Mouse (Mus musculus): ENCODE measurements around the gene Fkbp14. TPM values are rescaled to one million over a fixed set of nuclear protein-coding genes. Genes with fewer than 3 reads are reported as not detected.
A peak's percentile ranks its signal among the peaks of the same experiment; 100 is the strongest.

Fkbp14 gene
- polyA plus RNA-seq, 1 experiment from 2014 or later, result 20.7 TPM

DNA sequence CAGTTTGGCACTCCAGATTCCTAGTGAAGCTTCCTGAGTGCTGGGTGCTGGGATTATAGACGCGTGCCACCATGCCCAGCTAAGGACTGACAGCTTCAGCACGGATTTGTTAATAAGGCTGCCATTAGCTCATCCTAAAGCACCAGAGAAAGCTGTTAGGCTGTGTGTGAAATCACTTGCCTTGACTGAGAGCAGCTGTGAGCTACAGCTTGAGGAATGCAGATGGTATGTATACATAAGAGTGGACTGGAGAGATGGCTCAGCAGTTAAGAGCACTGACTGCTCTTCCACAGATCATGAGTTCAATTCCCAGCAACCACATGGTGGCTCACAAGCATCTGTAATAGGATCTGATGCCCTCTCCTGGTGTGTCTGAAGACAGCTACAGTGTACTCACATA, 20.3 kb upstream of the Fkbp14 start:
- no peak for DNase-seq (ENCODE audit: low spot score)
- 82% methylated on average over 3 of the region's 3 CpGs for WGBS
- Histone ChIP-seq H3K4me2 (ENCODE audit: low read depth) (no peak overlapping the region), H3K27ac (ENCODE audit: low read depth, low read length) (no peak overlapping the region), H3K36me3 (ENCODE audit: control insufficient read depth, insufficient read depth, low read length) (peaks cover 2% of the 10 kb centered on the region; the same call in 1 of the 2 replicates), H3K9me3 (ENCODE audit: control insufficient read depth, low read length) (no peaks in the 10 kb centered on the region), H3K4me3 (ENCODE audit: low read depth, low read length) (no peak overlapping the region), H3K27me3 (ENCODE audit: control insufficient read depth, insufficient read depth, low read length) (no peaks in the 10 kb centered on the region), H3K4me1 (ENCODE audit: control insufficient read depth, insufficient read depth, low read length) (no peaks in the 10 kb centered on the region), H3K9ac (ENCODE audit: low read length) (no peak overlapping the region)
- ATAC-seq (ENCODE audit: insufficient read depth, low FRiP score, low TSS enrichment), result no peak

DNA sequence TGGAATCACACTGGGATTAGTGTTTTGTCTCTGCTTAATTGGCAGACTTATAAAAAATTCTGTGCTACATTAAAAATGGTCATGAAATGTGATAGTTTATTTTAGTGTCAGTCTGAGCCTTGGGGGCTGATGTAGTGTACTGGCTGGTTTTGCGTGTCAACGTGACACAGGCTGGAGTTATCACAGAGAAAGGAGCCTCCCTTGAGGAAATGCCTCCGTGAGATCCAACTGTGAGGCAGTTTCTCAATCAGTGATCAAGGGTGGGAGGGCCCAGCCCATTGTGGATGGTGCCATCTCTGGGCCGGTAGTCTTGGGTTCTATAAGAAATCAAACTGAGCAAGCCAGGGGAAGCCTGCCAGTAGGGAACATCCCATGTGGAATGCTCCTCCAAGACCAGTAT, 9.1 kb upstream of the Fkbp14 start:
- 69% methylated on average over 4 of the region's 4 CpGs for WGBS

DNA sequence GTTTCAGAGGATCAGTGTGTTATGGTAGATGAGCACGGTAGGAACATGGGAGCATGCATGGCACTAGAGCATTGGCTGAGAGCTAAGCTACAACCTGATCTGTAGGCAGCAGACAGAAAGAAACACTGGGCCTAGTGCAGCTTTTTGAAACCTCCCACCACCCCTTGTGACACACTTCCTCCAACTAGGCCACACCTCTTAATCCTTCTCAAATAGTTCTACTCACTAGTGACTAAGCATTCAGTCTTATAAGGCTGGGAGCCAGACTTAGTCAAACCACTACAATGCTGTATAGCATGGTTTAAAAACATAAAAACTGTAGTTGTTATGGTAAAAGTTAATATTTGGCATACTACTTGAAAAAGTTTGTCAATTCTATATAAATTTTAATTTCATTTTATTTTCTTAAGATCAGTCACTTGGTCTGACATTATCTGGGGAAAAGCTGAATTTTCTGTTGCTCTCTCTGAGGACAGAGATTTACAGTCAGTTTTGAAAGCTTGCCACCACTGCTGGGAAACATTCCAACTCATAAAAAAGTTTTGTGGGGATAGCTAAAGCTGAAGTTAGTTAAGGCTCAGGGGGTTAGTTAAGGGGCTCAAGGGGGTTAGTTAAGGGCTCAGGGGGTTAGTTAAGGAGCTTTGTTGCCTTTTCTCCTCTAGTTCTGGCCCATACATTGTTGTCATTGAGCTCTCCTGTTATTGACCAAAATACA, 7.0 kb upstream of the Fkbp14 start:
- no peak overlapping the region for H3K4me2 ChIP-seq (ENCODE audit: low read depth)
- DNase-seq (ENCODE audit: low spot score) (no peak), ATAC-seq (ENCODE audit: insufficient read depth, low FRiP score, low TSS enrichment) (no peak)
- no peak overlapping the region for H3K27ac ChIP-seq (ENCODE audit: low read depth, low read length)
- H3K9me3 ChIP-seq (ENCODE audit: control insufficient read depth, low read length), result no peaks in the 10 kb centered on the region
- H3K36me3 ChIP-seq (ENCODE audit: control insufficient read depth, insufficient read depth, low read length), result no peaks in the 10 kb centered on the region
- no peak overlapping the region for H3K4me3 ChIP-seq (ENCODE audit: low read depth, low read length)
- 97% methylated on average over 1 of the region's 1 CpGs for WGBS
- H3K4me1 ChIP-seq (ENCODE audit: control insufficient read depth, insufficient read depth, low read length), result no peaks in the 10 kb centered on the region
- no peaks in the 10 kb centered on the region for H3K27me3 ChIP-seq (ENCODE audit: control insufficient read depth, insufficient read depth, low read length)
- H3K9ac ChIP-seq (ENCODE audit: low read length), result no peak overlapping the region

More for the DNA sequence above, 9.1 kb upstream of the Fkbp14 start:
- Histone ChIP-seq H3K9me3 (ENCODE audit: control insufficient read depth, low read length) (no peaks in the 10 kb centered on the region), H3K36me3 (ENCODE audit: control insufficient read depth, insufficient read depth, low read length) (no peaks in the 10 kb centered on the region), H3K4me2 (ENCODE audit: low read depth) (no peak overlapping the region), H3K27me3 (ENCODE audit: control insufficient read depth, insufficient read depth, low read length) (no peaks in the 10 kb centered on the region), H3K9ac (ENCODE audit: low read length) (no peak overlapping the region), H3K4me3 (ENCODE audit: low read depth, low read length) (no peak overlapping the region), H3K27ac (ENCODE audit: low read depth, low read length) (no peak overlapping the region), H3K4me1 (ENCODE audit: control insufficient read depth, insufficient read depth, low read length) (no peaks in the 10 kb centered on the region)
- DNase-seq (ENCODE audit: low spot score) (no peak), ATAC-seq (ENCODE audit: insufficient read depth, low FRiP score, low TSS enrichment) (no peak)

DNA sequence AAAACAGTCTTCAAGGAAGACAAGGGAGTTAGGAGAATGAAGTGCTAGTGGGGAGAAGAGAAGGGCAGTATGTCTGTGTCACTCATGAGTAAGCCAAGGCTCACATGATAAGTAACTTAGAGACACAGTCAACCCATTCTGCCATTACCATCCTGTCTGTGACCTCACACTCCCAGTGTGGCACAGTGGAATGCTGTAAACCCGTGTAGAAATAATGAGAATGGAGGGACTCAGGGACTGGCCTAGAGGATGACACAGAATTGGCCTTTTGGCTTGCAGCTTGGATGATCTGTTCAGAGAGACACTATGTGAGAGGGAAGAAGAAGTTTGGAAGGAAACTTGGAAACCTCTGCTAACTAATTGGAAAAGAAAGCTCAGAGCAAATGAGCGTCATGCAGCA, 5.8 kb upstream of the Fkbp14 start:
- WGBS, result 87% methylated on average over 2 of the region's 2 CpGs
- Histone ChIP-seq H3K9me3 (ENCODE audit: control insufficient read depth, low read length) (no peaks in the 10 kb centered on the region), H3K9ac (ENCODE audit: low read length) (no peak overlapping the region), H3K4me3 (ENCODE audit: low read depth, low read length) (no peak overlapping the region), H3K27me3 (ENCODE audit: control insufficient read depth, insufficient read depth, low read length) (no peaks in the 10 kb centered on the region), H3K4me2 (ENCODE audit: low read depth) (no peak overlapping the region), H3K27ac (ENCODE audit: low read depth, low read length) (no peak overlapping the region), H3K4me1 (ENCODE audit: control insufficient read depth, insufficient read depth, low read length) (no peaks in the 10 kb centered on the region), H3K36me3 (ENCODE audit: control insufficient read depth, insufficient read depth, low read length) (no peaks in the 10 kb centered on the region)
- DNase-seq (ENCODE audit: low spot score) (no peak), ATAC-seq (ENCODE audit: insufficient read depth, low FRiP score, low TSS enrichment) (no peak)

DNA sequence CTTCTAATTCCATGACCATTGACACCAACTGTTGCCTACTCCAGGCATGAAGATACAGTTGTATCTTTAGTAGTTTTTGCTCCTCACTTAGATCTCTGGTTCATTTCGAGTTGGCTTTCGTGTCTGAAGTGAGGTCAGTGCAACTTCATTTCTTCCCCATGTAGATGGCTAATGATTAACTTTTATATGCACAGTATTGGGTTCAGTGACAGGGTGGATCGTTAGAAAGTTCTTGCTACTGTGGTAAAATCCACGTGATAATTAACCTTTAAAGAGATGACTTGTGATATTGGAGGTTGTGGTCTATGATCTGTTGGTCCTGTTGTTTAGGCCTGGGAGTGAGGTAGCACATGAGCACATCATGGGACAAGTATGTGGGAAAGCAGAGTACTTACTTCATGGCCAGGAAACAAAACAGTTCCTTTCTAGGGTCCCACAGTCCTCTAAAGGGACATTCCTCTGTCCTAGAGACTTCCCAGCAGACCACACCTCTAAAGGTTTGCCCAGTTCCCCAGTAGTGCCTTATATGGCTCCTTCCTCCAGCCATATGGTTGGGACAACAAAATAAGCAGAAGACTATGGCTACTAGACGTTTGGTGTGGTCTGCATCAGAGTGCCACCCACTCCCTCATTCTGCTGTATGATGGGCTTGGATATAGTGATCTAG, 3.7 kb upstream of the Fkbp14 start:
- DNase-seq (ENCODE audit: low spot score), result no peak
- no peak overlapping the region for H3K27ac ChIP-seq (ENCODE audit: low read depth, low read length)
- no peaks in the 10 kb centered on the region for H3K4me1 ChIP-seq (ENCODE audit: control insufficient read depth, insufficient read depth, low read length)
- no peak overlapping the region for H3K9ac ChIP-seq (ENCODE audit: low read length)
- H3K36me3 ChIP-seq (ENCODE audit: control insufficient read depth, insufficient read depth, low read length), result no peaks in the 10 kb centered on the region
- no peaks in the 10 kb centered on the region for H3K27me3 ChIP-seq (ENCODE audit: control insufficient read depth, insufficient read depth, low read length)
- no peak overlapping the region for H3K4me3 ChIP-seq (ENCODE audit: low read depth, low read length)
- WGBS, result 75% methylated on average over 5 of the region's 5 CpGs
- no peak overlapping the region for H3K4me2 ChIP-seq (ENCODE audit: low read depth)
- ATAC-seq (ENCODE audit: insufficient read depth, low FRiP score, low TSS enrichment), result no peak
- H3K9me3 ChIP-seq (ENCODE audit: control insufficient read depth, low read length), result no peaks in the 10 kb centered on the region

DNA sequence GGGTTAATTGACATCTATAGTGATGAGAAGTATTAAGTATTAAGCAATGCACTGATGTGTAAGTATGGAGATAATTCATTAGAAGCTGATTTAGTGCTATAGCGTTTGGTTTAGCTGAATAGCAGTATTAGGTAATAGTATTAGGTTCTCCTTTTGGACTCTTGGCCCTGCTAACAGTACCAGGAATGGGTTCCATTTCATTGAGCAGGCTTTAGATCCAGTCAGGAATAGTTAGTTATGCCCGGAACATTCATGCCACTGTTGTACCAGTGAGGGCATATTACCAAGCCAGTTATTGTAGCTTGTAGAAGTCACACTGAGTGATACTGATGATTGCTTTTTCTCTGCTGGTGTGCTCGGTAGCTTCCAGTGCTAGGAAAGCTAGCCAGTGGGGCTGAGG, 603 bp upstream of the Fkbp14 start:
- Histone ChIP-seq H3K4me2 (ENCODE audit: low read depth) (no peak overlapping the region), H3K36me3 (ENCODE audit: control insufficient read depth, insufficient read depth, low read length) (no peaks in the 10 kb centered on the region), H3K27ac (ENCODE audit: low read depth, low read length) (no peak overlapping the region), H3K9me3 (ENCODE audit: control insufficient read depth, low read length) (no peaks in the 10 kb centered on the region), H3K4me3 (ENCODE audit: low read depth, low read length) (no peak overlapping the region), H3K27me3 (ENCODE audit: control insufficient read depth, insufficient read depth, low read length) (no peaks in the 10 kb centered on the region), H3K9ac (ENCODE audit: low read length) (no peak overlapping the region), H3K4me1 (ENCODE audit: control insufficient read depth, insufficient read depth, low read length) (no peaks in the 10 kb centered on the region; the same call in none of the 2 replicates)
- ATAC-seq (ENCODE audit: insufficient read depth, low FRiP score, low TSS enrichment) (no peak), DNase-seq (ENCODE audit: low spot score) (no peak)
- 95% methylated on average over 3 of the region's 3 CpGs for WGBS

DNA sequence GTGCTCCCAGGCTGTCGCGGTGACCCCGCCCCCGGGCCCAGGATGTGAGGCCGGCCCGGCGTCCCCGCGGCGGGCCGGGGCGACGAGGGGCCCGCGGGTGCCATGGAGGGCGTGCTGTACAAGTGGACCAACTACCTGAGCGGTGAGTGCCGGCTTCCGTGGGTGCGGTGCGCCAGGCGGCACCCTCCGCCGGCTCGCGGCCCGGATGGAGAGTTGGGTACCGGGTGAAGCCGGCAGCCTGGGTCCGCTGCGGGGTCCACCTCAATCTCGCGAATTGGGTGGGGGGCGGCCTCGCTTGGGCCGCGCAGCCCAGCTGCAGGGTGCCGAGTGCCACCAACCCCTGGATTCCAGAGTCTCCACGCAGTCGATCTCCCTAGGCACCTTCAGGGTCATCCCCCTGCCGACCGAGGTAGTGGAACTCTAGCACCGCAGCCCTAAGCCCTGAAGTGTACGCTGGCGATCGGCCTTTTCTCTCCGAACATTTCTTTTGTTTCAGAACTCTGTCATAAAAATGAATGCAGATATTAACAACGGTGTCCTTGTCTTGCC, 1.7 kb downstream of the Fkbp14 start:
- WGBS, result under 1% methylated on average over 33 of the region's 48 CpGs
- peak overlapping the region; percentile 88 for H3K9ac ChIP-seq (ENCODE audit: low read length)
- peaks cover 2% of the 10 kb centered on the region for H3K4me1 ChIP-seq (ENCODE audit: control insufficient read depth, insufficient read depth, low read length)
- H3K4me2 ChIP-seq (ENCODE audit: low read depth), result peak overlapping the region; percentile 83
- no peaks in the 10 kb centered on the region for H3K9me3 ChIP-seq (ENCODE audit: control insufficient read depth, low read length)
- H3K4me3 ChIP-seq (ENCODE audit: low read depth, low read length), result peak overlapping the region; percentile 82
- ATAC-seq (ENCODE audit: insufficient read depth, low FRiP score, low TSS enrichment), result peak; percentile 71
- no peak for DNase-seq (ENCODE audit: low spot score)
- H3K36me3 ChIP-seq (ENCODE audit: control insufficient read depth, insufficient read depth, low read length), result no peaks in the 10 kb centered on the region
- H3K27me3 ChIP-seq (ENCODE audit: control insufficient read depth, insufficient read depth, low read length), result no peaks in the 10 kb centered on the region
- peak overlapping the region; percentile 60; the same call in 1 of the 2 replicates for H3K27ac ChIP-seq (ENCODE audit: low read depth, low read length)

DNA sequence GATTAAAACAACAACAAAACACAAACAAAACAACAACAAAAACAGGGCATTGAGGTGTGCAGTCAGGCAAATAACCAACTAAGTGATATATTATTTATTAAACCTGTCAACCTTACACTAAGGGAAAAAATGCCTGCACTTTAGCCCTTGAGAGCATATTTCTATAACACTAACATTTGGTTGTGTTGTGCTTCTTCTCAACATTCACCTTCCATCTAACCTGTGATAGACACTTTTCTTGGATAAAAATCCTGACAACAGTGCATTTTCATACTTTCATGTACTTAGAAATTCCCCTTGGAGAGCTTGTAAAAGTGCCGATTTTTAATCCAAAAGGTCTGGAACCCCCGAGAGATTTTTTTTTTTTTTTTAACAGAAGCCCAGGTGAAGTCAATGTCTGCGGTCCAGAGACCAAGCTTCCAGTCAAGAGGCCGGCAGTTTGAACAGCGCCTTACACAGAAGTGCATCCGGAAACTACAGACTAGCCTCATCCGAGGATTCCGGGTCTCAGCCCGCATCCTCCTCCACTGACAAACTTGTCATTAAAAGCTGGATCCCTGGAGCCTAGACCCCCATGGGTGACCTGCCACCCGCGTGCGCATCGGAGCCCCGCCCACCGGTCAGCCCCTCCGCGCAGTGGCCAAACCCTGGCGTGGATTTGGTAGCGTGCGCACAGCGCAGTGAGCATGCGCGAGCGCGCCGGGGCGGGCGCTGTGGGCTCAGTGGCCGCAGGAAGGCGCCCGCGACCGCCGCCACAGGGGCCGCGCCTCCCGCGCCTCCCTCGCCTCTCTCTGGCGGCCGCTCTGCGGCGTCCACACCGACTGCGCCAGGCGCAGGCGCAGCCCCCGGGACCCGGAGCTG, 2.4 kb downstream of the Fkbp14 start, which contains the start of gene Plekha8:
Gene Plekha8, plus strand, starts transcription at position 643 of the 861 bp plus-strand sequence.
- no peaks in the 10 kb centered on the region for H3K9me3 ChIP-seq (ENCODE audit: control insufficient read depth, low read length)
- WGBS, result under 1% methylated on average over 46 of the region's 49 CpGs
- no peaks in the 10 kb centered on the region for H3K36me3 ChIP-seq (ENCODE audit: control insufficient read depth, insufficient read depth, low read length)
- H3K4me2 ChIP-seq (ENCODE audit: low read depth), result peak within 1 kb of the TSS; percentile 83
- H3K9ac ChIP-seq (ENCODE audit: low read length), result peak within 1 kb of the TSS; percentile 88
- peak within 1 kb of the TSS; percentile 60; the same call in 1 of the 2 replicates for H3K27ac ChIP-seq (ENCODE audit: low read depth, low read length)
- H3K4me3 ChIP-seq (ENCODE audit: low read depth, low read length), result peak within 1 kb of the TSS; percentile 82
- DNase-seq (ENCODE audit: low spot score) (peak; percentile 96), ATAC-seq (ENCODE audit: insufficient read depth, low FRiP score, low TSS enrichment) (peak; percentile 89)
- no peaks in the 10 kb centered on the region for H3K27me3 ChIP-seq (ENCODE audit: control insufficient read depth, insufficient read depth, low read length)
- H3K4me1 ChIP-seq (ENCODE audit: control insufficient read depth, insufficient read depth, low read length), result peaks cover 2% of the 10 kb centered on the region
